ENCODE assay signal across 23 mouse cellular contexts in genomic region chr2:10990043-10990728, GRCm38 (mm10).
DNase-seq lines count a peak whose midpoint lies in the region; ATAC-seq and TF ChIP-seq lines count a peak whose summit lies in the region.
"Had no signal": no experiment of that assay in that cellular context is flagged by ENCODE, and none has a peak within 500 bp of the region (broad histone marks: within the 10 kb centered on the region; RNA-seq: fewer than 3 reads in every experiment).

No protein-coding gene starts in this region.

- intact Hi-C loops in left cerebral cortex, postnatal 4 days (cut with DNase I), result no loop called here
- intact Hi-C loops in left cerebral cortex, postnatal 14 days (cut with DNase I), result no loop called here
- intact Hi-C loops in left cerebral cortex, postnatal 10 days (cut with DNase I), result no loop called here

- no peak overlapping the region for H3K4me2 ChIP-seq in hindbrain, embryonic 14.5 days (replicated peaks)
- H3K4me2 ChIP-seq in hindbrain, postnatal 0 days (ENCODE audit: low read depth, low read length), result no peak overlapping the region
- H3K4me2 ChIP-seq: forebrain, embryonic 13.5 days; heart, embryonic 13.5 days; intestine, embryonic 15.5 days had no signal

- H3K27me3 ChIP-seq in hindbrain, embryonic 14.5 days (ENCODE audit: control insufficient read depth, insufficient read depth, low read length), result no peaks in the 10 kb centered on the region
- H3K27me3 ChIP-seq in hindbrain, postnatal 0 days (ENCODE audit: insufficient read depth, low read length), result no peaks in the 10 kb centered on the region
- H3K27me3 ChIP-seq: forebrain, embryonic 13.5 days; heart, embryonic 13.5 days; intestine, embryonic 15.5 days had no signal

- peak; percentile 55; the same call in 1 of the 2 replicates for ATAC-seq in hindbrain, embryonic 14.5 days (ENCODE audit: low FRiP score)
- no peak for ATAC-seq in hindbrain, postnatal 0 days
- ATAC-seq: activated CD4-positive, CD25-positive, alpha-beta regulatory T cell, adult 4 months; forebrain, embryonic 13.5 days; forebrain, embryonic 16.5 days; intestine, embryonic 15.5 days had no signal

- H3K36me3 ChIP-seq in hindbrain, embryonic 14.5 days (replicated peaks; ENCODE audit: control insufficient read depth, insufficient read depth), result no peaks in the 10 kb centered on the region
- no peaks in the 10 kb centered on the region for H3K36me3 ChIP-seq in hindbrain, postnatal 0 days (ENCODE audit: insufficient read depth, low read length)
- H3K36me3 ChIP-seq: forebrain, embryonic 10.5 days; heart, embryonic 10.5 days; heart, embryonic 13.5 days; intestine, embryonic 15.5 days had no signal

- no peak for TF ChIP-seq CTCF in hindbrain, postnatal 0 days (IDR thresholded peaks at IDR 0.05; ENCODE audit: low read depth)

- WGBS in hindbrain, embryonic 14.5 days, result 86% methylated on average over 7 of the region's 7 CpGs
- WGBS in hindbrain, postnatal 0 days, result 75% methylated on average over 7 of the region's 7 CpGs

- H3K4me1 ChIP-seq in hindbrain, embryonic 14.5 days (replicated peaks; ENCODE audit: control insufficient read depth, insufficient read depth, low read length), result no peaks in the 10 kb centered on the region
- no peaks in the 10 kb centered on the region for H3K4me1 ChIP-seq in hindbrain, postnatal 0 days (ENCODE audit: insufficient read depth, low read length)
- H3K4me1 ChIP-seq: forebrain, embryonic 10.5 days; forebrain, embryonic 13.5 days; heart, embryonic 10.5 days; heart, embryonic 13.5 days; intestine, embryonic 15.5 days had no signal

- no peak overlapping the region for H3K4me3 ChIP-seq in hindbrain, embryonic 14.5 days (replicated peaks; ENCODE audit: low read length)
- no peak overlapping the region for H3K4me3 ChIP-seq in hindbrain, postnatal 0 days (ENCODE audit: low read length)
- H3K4me3 ChIP-seq: forebrain, embryonic 10.5 days; forebrain, embryonic 13.5 days; heart, adult 2 months; heart, embryonic 10.5 days; heart, embryonic 13.5 days; intestine, embryonic 15.5 days had no signal

- H3K9me3 ChIP-seq in hindbrain, embryonic 14.5 days (ENCODE audit: control insufficient read depth, low read length), result no peaks in the 10 kb centered on the region
- H3K9me3 ChIP-seq in hindbrain, postnatal 0 days (ENCODE audit: low read length), result no peaks in the 10 kb centered on the region
- H3K9me3 ChIP-seq: forebrain, embryonic 10.5 days; forebrain, embryonic 13.5 days; heart, embryonic 10.5 days; heart, embryonic 13.5 days; intestine, embryonic 15.5 days had no signal

- peak; percentile 43 to 62 for DNase-seq in cerebellum, postnatal 10 days
- DNase-seq in cerebellum, adult 9-10 months, result no peak
- no peak for DNase-seq in hindbrain, embryonic 14.5 days (ENCODE audit: low spot score)
- no peak for DNase-seq in hindbrain, postnatal 0 days (ENCODE audit: low spot score)
- DNase-seq in left cerebral cortex, postnatal 4 days, result peak; percentile 6
- no peak for DNase-seq in left cerebral cortex, postnatal 14 days (ENCODE audit: low spot score in 2 of 2)
- no peak for DNase-seq in left cerebral cortex, postnatal 10 days (ENCODE audit: extremely low spot score in 1 of 2, low spot score in 2 of 2)
- DNase-seq: adrenal gland, adult 8-10 months; adrenal gland, postnatal 25 days; cerebellum, adult 11-12 months; cerebellum, adult 9-11 months; gastrocnemius, postnatal 10 days; gastrocnemius, postnatal 36 days; heart, adult 2 months; heart, postnatal 14 days; heart, postnatal 4 days had no signal

- H3K9ac ChIP-seq in hindbrain, embryonic 14.5 days, result no peak overlapping the region
- no peak overlapping the region for H3K9ac ChIP-seq in hindbrain, postnatal 0 days (replicated peaks; ENCODE audit: low read length)
- H3K9ac ChIP-seq: forebrain, embryonic 13.5 days; heart, embryonic 13.5 days; intestine, embryonic 15.5 days had no signal

- no peak overlapping the region for H3K27ac ChIP-seq in hindbrain, embryonic 14.5 days
- H3K27ac ChIP-seq in hindbrain, postnatal 0 days, result no peak overlapping the region
- H3K27ac ChIP-seq: forebrain, embryonic 10.5 days; forebrain, embryonic 13.5 days; heart, adult 2 months; heart, embryonic 10.5 days; heart, embryonic 13.5 days; intestine, embryonic 15.5 days had no signal

Comparison
In these comparisons a context has a peak if more than half of its experiments do, and no peak if none do; other contexts are left out.
1. DNase-seq: peak in cerebellum, postnatal 10 days (2 of 2) and left cerebral cortex, postnatal 4 days (single experiment); none in cerebellum, adult 9-10 months (single experiment), hindbrain, embryonic 14.5 days (single experiment), hindbrain, postnatal 0 days (single experiment), left cerebral cortex, postnatal 14 days (0 of 2) and left cerebral cortex, postnatal 10 days (0 of 2).